Mouse (Mus musculus) heart, postnatal 10 days (tissue): ENCODE data around the gene Gm49378. TPM values are rescaled to one million over a fixed set of nuclear protein-coding genes. Genes with fewer than 3 reads are reported as not detected.

Source experiments
- DNase-seq, 2 experiments: peaks; one replicate each; pipeline ENCODE4 v3.0.0; 2021
- intact Hi-C: fragments of 180-260 bp; cut with DNase I; formaldehyde crosslinking; loops from one replicate; pipeline ENCODE4 v1.15.1; 2025
- total RNA-seq, 2 experiments: library from RNA; stranded (reverse); gene quantifications; 2 replicates each; pipeline ENCODE4 v1.2.3; 2021

Gm49378 gene
- total RNA-seq, 2 experiments from 2014 or later: 1.1 to 2.1 TPM

GRCm38 (mm10) chr14:55634874-55635522, 2.7 kb downstream of the Gm49378 start:
- DNase-seq: no peak
- intact Hi-C loops: no loop called here

DNA sequence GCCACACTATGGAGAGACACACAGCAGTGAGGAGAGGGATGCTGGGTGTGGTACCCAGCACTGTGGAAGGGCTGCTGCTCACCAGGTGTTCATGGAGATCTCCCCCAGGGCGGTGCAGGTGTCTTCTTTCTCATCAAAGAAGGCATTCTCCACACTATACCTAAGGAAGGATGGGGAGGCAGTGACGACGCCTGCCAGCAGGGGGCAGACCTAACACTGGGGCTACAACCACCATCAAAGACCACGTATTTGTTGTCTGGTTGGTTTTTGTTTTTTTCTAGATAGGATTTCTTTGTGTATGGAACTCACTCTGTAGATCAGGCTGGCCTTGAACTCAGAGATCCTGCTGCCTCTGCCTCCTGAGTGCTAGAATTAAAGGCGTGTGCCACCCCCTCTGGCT, 8.4 kb downstream of the Gm49378 start:
- intact Hi-C loops: loop anchor here (2.0 to 5.0 kb wide), 2 partner anchors 113 to 128 kb away; partner anchors contain the start of gene Cideb
- DNase-seq: peak; percentile 35 to 69

DNA sequence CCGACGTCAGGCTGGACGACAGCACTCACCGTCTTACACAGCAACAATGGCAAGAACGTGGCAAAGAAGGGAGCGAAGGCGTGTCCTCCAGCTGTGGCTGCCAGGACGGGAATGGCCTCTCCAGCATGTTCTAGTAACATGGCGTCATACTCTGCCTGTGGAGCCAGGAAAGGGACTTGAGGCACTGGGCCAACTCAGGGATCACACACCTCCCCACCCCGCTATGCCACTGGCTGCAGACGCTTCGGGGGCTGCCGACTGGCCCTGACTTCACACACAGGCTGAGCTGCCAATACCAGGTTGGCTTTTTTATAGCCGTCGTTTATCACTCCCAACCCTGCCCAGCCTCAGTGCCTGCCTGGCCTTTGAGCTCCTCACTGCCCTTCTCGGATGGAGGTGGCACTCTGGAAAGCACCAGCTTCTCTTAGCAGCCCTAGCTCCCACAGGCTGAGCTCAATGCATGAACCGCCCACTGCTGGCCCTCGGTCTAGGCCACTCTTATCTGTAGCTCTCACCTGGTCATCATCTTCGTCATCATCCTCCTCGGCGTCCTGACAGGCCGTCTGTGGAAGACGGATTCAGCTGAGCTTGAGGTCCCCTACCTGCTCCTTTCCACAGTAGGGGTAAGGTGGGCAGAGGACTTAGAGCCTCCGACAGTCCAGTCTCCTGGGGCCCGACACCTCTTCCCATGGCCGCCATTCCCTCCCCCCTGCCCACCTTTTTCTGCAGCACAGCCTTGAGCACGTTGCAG, 9.4 kb downstream of the Gm49378 start:
- peak; percentile 22 to 28 for DNase-seq
- intact Hi-C loops: loop anchor here (2.0 to 5.0 kb wide), 2 partner anchors 115 to 129 kb away; partner anchors contain the start of gene Cideb

GRCm38 (mm10) chr14:55618486-55619195, 19.1 kb downstream of the Gm49378 start:
- no peak for DNase-seq
- intact Hi-C loops: no loop called here

DNA sequence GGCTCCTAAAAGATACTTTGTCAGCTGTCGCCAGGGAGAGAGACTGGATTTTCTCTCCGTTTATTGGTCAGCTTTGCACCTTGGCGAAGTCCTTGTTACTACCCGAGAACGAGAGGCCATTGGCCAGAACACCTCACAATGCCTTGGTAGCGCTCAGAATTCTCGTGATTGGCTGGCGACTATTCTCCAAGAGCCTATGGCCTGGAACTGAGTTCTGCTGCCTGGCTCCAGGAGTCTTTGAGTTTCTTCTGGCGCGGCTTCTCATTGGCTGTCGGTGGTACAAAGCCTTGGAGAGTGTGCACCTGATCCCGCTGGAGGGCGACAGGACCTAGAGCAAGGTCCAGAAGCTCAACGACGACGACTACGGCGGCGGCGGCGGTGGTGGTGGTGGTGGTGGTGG, 19.9 kb downstream of the Gm49378 start, which contains the start of gene Rec8:
Gene Rec8, plus strand, starts transcription at position 216 of the 400 bp plus-strand sequence.
- DNase-seq: peak; percentile 19 to 40

GRCm38 (mm10) chr14:55616844-55617243, 20.9 kb downstream of the Gm49378 start:
- DNase-seq: no peak
- intact Hi-C loops: no loop called here

More for the DNA sequence above, 19.9 kb downstream of the Gm49378 start, which contains the start of gene Rec8:
- intact Hi-C loops: no loop called here

DNA sequence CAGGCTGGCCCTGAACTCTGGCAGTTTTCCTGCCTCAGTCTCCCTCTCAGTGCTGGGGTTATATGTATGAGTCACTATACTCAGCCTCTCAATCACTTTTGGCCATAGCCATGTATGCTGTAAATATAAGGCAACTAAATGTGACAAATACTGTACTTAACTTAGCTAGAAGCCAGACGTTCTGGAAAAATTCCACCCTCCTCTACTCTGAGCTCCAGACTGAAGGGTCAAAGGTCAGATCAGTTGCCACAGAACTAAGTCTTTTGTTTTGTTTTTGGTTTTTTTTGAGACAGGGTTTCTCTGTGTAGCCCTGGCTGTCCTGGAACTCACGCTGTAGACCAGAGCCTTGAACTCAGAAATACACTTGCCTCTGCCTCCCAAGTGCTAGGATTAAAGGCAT, 21.8 kb downstream of the Gm49378 start:
- DNase-seq: no peak
- intact Hi-C loops: no loop called here

- DNase-seq: no peak
- intact Hi-C loops: no loop called here
Observed at GRCm38 (mm10) chr14:55614565-55615178, 23.0 kb downstream of the Gm49378 start.

- no peak for DNase-seq
- intact Hi-C loops: no loop called here
Observed at GRCm38 (mm10) chr14:55613346-55613745, 24.3 kb downstream of the Gm49378 start.

- no peak for DNase-seq
- intact Hi-C loops: no loop called here
Observed at GRCm38 (mm10) chr14:55608339-55608738, 29.4 kb downstream of the Gm49378 start.

- DNase-seq: no peak
- intact Hi-C loops: no loop called here
Observed at GRCm38 (mm10) chr14:55605743-55606459, 31.8 kb downstream of the Gm49378 start.

DNA sequence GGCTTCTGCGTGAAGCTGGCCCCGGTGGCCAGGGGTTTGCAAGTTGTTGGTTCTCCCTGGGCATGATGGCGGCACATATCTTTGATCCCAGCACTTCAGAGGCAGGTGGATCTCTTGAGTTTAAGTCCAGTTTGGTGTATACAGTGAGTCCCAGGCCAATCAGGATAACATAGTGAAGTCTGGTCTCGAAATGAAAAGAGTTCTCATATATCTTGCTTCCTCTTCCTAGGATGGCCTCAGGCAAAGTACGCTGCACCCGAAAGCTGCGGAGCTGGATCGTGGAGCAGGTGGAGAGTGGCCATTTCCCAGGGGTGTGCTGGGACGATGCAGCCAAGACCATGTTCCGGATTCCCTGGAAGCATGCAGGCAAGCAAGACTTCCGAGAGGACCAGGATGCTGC, 32.9 kb downstream of the Gm49378 start:
- intact Hi-C loops: loop anchor here (1.0 to 5.0 kb wide), 2 partner anchors 45 to 108 kb away; partner anchors contain the start of genes A730061H03Rik and Dcaf11
- DNase-seq: no peak

GRCm38 (mm10) chr14:55603633-55604576, 33.8 kb downstream of the Gm49378 start:
- DNase-seq: peak; percentile 93 to 95
- intact Hi-C loops: loop anchor here (1.0 to 5.0 kb wide), 2 partner anchors 44 to 107 kb away; partner anchors contain the start of genes A730061H03Rik and Dcaf11

DNA sequence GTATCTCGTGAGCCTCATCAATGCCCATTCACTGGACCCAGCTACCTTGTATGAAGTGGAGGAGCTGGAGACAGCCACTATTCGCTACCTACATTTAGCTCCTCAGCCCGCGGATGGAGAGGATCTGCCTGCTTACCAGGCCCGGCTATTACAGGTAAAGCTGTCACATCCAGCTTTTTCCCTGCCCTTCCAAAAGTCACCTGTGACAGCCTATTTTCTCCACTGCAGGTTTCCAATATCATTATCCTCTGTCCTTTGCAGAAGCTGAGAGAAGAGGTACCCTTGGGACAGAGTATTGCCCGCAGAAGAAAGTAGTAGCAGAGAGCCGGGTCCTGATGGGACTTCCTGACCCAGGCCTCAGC, 34.4 kb downstream of the Gm49378 start, which contains the start of gene Irf9:
Gene Irf9, plus strand, starts transcription at position 301 of the 362 bp plus-strand sequence.
- intact Hi-C loops: loop anchor here (5.0 kb wide), 1 partner anchor 106 kb away; no protein-coding TSS in a partner anchor
- DNase-seq: no peak

- no peak for DNase-seq
- intact Hi-C loops: no loop called here
Observed at GRCm38 (mm10) chr14:55598521-55599390, 38.9 kb downstream of the Gm49378 start.

- intact Hi-C loops: no loop called here
- DNase-seq: no peak
Observed at GRCm38 (mm10) chr14:55596036-55596690, 41.5 kb downstream of the Gm49378 start.

DNA sequence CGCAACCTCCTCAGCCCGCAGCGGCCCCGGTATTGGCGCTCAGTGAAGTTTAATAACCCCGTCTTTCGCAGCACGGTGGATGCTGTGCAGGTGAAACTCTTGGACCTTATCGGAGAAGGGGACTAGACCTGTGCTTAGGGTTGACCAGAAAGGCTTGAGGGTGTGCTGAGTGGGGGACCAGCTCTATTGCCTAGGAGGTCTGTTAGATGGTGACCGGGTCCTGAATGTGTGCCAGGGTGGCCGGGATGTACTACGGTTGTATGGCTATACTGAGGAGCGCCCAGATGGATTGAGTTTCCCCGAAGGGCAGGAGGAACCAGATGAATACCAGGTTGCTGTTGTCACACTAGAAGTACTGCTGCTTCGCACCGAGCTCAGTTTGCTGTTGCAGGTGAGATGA, 45.5 kb downstream of the Gm49378 start:
- DNase-seq: peak in 1 of 2 experiments; percentile 40
- intact Hi-C loops: no loop called here
